Mouse (Mus musculus): ENCODE results near the gene Olfr937.

The Olfr937 gene

GRCm38 (mm10) chr9:39064851-39065250 lies at the start of gene Olfr937:
Olfr937 (minus strand) TSS chr9:39064951.
- DNase-seq (ENCODE audit: extremely low read depth, low read depth), result no peak

GRCm38 (mm10) chr9:39078787-39079186 lies 14.0 kb upstream of the Olfr937 start, which contains the start of gene Olfr938:
Olfr938 (minus strand) TSS chr9:39078887.
- DNase-seq (ENCODE audit: extremely low read depth, low read depth), result no peak

GRCm38 (mm10) chr9:39023277-39023676 lies 41.5 kb downstream of the Olfr937 start, which contains the start of gene Olfr146:
Olfr146 (minus strand) TSS chr9:39023377.
- no peak for DNase-seq (ENCODE audit: extremely low read depth, low read depth)

Measured in MEL-GATA-1-ER (cell line).